Mouse (Mus musculus): ENCODE data around the gene Mapk8ip1. TPM values are rescaled to one million over a fixed set of nuclear protein-coding genes. Genes with fewer than 3 reads are reported as not detected.

The Mapk8ip1 gene
- total and polyA plus RNA-seq, 3 experiments: 30.2 to 60.9 (median 34.9) TPM

GRCm38 (mm10) chr2:92372767-92373436, 28.2 kb downstream of the Mapk8ip1 start:
- DNase-seq: peak; percentile 77

GRCm38 (mm10) chr2:92371971-92372690, 28.9 kb downstream of the Mapk8ip1 start:
- no peak for DNase-seq

GRCm38 (mm10) chr2:92370821-92371805, 29.9 kb downstream of the Mapk8ip1 start:
- peak; percentile 60 for DNase-seq

GRCm38 (mm10) chr2:92370375-92370774, 30.7 kb downstream of the Mapk8ip1 start:
- no peak for DNase-seq

- no peak for DNase-seq
Measured at GRCm38 (mm10) chr2:92367383-92368029, 33.6 kb downstream of the Mapk8ip1 start.

GRCm38 (mm10) chr2:92365568-92365967, 35.5 kb downstream of the Mapk8ip1 start:
- DNase-seq: no peak

- no peak for DNase-seq
Measured at GRCm38 (mm10) chr2:92364086-92364485, 37.0 kb downstream of the Mapk8ip1 start.

- no peak for DNase-seq
Measured at GRCm38 (mm10) chr2:92362571-92363228, 38.4 kb downstream of the Mapk8ip1 start.

GRCm38 (mm10) chr2:92361795-92362194, 39.3 kb downstream of the Mapk8ip1 start:
- DNase-seq: no peak

GRCm38 (mm10) chr2:92360893-92361292, 40.2 kb downstream of the Mapk8ip1 start:
- no peak for DNase-seq

GRCm38 (mm10) chr2:92360186-92360823, 40.8 kb downstream of the Mapk8ip1 start:
- no peak for DNase-seq

GRCm38 (mm10) chr2:92359301-92359700, 41.8 kb downstream of the Mapk8ip1 start:
- DNase-seq: no peak

- DNase-seq: no peak
Measured at GRCm38 (mm10) chr2:92354224-92354623, 46.8 kb downstream of the Mapk8ip1 start.

- DNase-seq: no peak
Measured at GRCm38 (mm10) chr2:92353402-92353801, 47.7 kb downstream of the Mapk8ip1 start.

GRCm38 (mm10) chr2:92350686-92351085, 50.4 kb downstream of the Mapk8ip1 start:
- DNase-seq: peak; percentile 72

- peak; percentile 89 for DNase-seq
Measured at GRCm38 (mm10) chr2:92349589-92350425, 51.3 kb downstream of the Mapk8ip1 start.

- DNase-seq: peak; percentile 18
Measured at GRCm38 (mm10) chr2:92347191-92347590, 53.9 kb downstream of the Mapk8ip1 start.

- DNase-seq: no peak
Measured at GRCm38 (mm10) chr2:92342418-92342817, 58.6 kb downstream of the Mapk8ip1 start.
